12 mouse cellular contexts compared by ENCODE assay signal in genomic region chr19:44458696-44459095, GRCm38 (mm10). TPM values are rescaled to one million over a fixed set of nuclear protein-coding genes. Genes with fewer than 3 reads are reported as not detected.
DNase-seq lines count a peak whose midpoint lies in the region; ATAC-seq and TF ChIP-seq lines count a peak whose summit lies in the region.
"Had no signal": no experiment of that assay in that cellular context is flagged by ENCODE, and none has a peak within 500 bp of the region (broad histone marks: within the 10 kb centered on the region; RNA-seq: fewer than 3 reads in every experiment).

No protein-coding gene starts in this region.

- peak; percentile 28 for DNase-seq in adrenal gland, adult 8-10 months
- no peak for DNase-seq in adrenal gland, adult 18-20 months (ENCODE audit: low spot score in 2 of 2)
- peak; percentile 97 for DNase-seq in liver, adult 2 months (ENCODE audit: extremely low read depth, low read depth, low spot score)
- no peak for DNase-seq in liver, embryonic 11.5 days (ENCODE audit: low spot score)
- DNase-seq in gastrocnemius, adult 8-10 months (ENCODE audit: low spot score in 2 of 2), result peak; percentile 59 to 69
- DNase-seq in lung, postnatal 14 days, result peak; percentile 54
- no peak for DNase-seq in T-cell, adult 2 months (ENCODE audit: low spot score)

- H3K4me3 ChIP-seq in liver, adult 2 months (ENCODE audit: insufficient read depth, low read depth, low read length), result no peak overlapping the region
- no peak overlapping the region for H3K4me3 ChIP-seq in liver, embryonic 11.5 days (ENCODE audit: low read depth, low read length)
- H3K4me3 ChIP-seq: liver, embryonic 15.5 days; neural tube, embryonic 12.5 days had no signal

- no peak overlapping the region for H3K9ac ChIP-seq in liver, adult 2 months (ENCODE audit: low read depth, low read length)
- H3K9ac ChIP-seq in liver, embryonic 11.5 days (ENCODE audit: low read depth, low read length), result no peak overlapping the region
- H3K9ac ChIP-seq: liver, embryonic 15.5 days; neural tube, embryonic 12.5 days had no signal

- peak overlapping the region; percentile 7 for H3K27ac ChIP-seq in liver, adult 2 months (replicated peaks; ENCODE audit: insufficient read depth, low read depth, low read length)
- no peak overlapping the region for H3K27ac ChIP-seq in liver, embryonic 11.5 days (ENCODE audit: low read depth, low read length)
- H3K27ac ChIP-seq: liver, embryonic 15.5 days; neural tube, embryonic 12.5 days had no signal

- H3K4me2 ChIP-seq in liver, embryonic 11.5 days, result no peak overlapping the region
- H3K4me2 ChIP-seq: liver, embryonic 15.5 days; neural tube, embryonic 12.5 days had no signal

- H3K9me3 ChIP-seq in liver, embryonic 11.5 days (ENCODE audit: control insufficient read depth, low read length), result no peaks in the 10 kb centered on the region
- H3K9me3 ChIP-seq: liver, embryonic 15.5 days; neural tube, embryonic 12.5 days had no signal

- H3K36me3 ChIP-seq in liver, adult 2 months (ENCODE audit: control insufficient read depth, insufficient read depth, low read length), result no peaks in the 10 kb centered on the region
- H3K36me3 ChIP-seq in liver, embryonic 11.5 days (ENCODE audit: control insufficient read depth, insufficient read depth, low read length), result no peaks in the 10 kb centered on the region
- H3K36me3 ChIP-seq: liver, embryonic 15.5 days; neural tube, embryonic 12.5 days had no signal

- no peak for TF ChIP-seq POLR2A in liver, adult 2 months (IDR thresholded peaks at IDR 0.05; ENCODE audit: extremely low read depth, insufficient read depth, low read length)

- ATAC-seq in liver, embryonic 11.5 days (replicated peaks; ENCODE audit: low FRiP score), result no peak
- no peak for ATAC-seq in erythroid progenitor cell, adult 5-6 weeks (replicated peaks; ENCODE audit: low FRiP score, poor library complexity, severe bottlenecking)
- ATAC-seq: hindbrain, embryonic 16.5 days had no signal

- H3K27me3 ChIP-seq in liver, adult 2 months (ENCODE audit: control insufficient read depth, insufficient read depth, low read length), result no peaks in the 10 kb centered on the region
- H3K27me3 ChIP-seq in liver, embryonic 11.5 days (replicated peaks; ENCODE audit: control insufficient read depth, insufficient read depth, low read length), result no peaks in the 10 kb centered on the region
- H3K27me3 ChIP-seq: liver, embryonic 15.5 days; neural tube, embryonic 12.5 days had no signal

- 29% methylated on average over 13 of the region's 13 CpGs for WGBS in liver, adult 2 months
- WGBS in liver, embryonic 11.5 days, result 88% methylated on average over 13 of the region's 13 CpGs

- TF ChIP-seq CTCF in liver, adult 2 months (IDR thresholded peaks at IDR 0.05; ENCODE audit: low read depth, low read length), result no peak

- H3K79me2 ChIP-seq in liver, adult 2 months (ENCODE audit: control insufficient read depth, insufficient read depth, low read length), result no peaks in the 10 kb centered on the region

- peaks cover 15% of the 10 kb centered on the region for H3K4me1 ChIP-seq in liver, adult 2 months (ENCODE audit: control insufficient read depth, insufficient read depth, low read length)
- no peaks in the 10 kb centered on the region for H3K4me1 ChIP-seq in liver, embryonic 11.5 days (replicated peaks; ENCODE audit: control insufficient read depth, insufficient read depth, low read length)
- H3K4me1 ChIP-seq: liver, embryonic 15.5 days; neural tube, embryonic 12.5 days had no signal

RNA-seq across cellular contexts. Expression of gene Wnt8b, which starts 34.6 kb away (rescaled TPM):
- total RNA-seq in adrenal gland, adult 8-10 months (2022), result under 1 TPM; 0.17 to 0.43 (median 0.40) TPM
- total RNA-seq in adrenal gland, adult 18-20 months (2021), result under 1 TPM; 0.10 to 0.20 TPM
- not detected in 2 replicates for total RNA-seq in liver, adult 2 months (2014; rRNA removed)
- polyA plus RNA-seq in liver, adult 2 months (2012; rRNA removed), result not detected in 2 replicates
- not detected in 2 replicates for polyA plus RNA-seq in liver, embryonic 11.5 days (2014; fragmentation: Nextera tagmentation; extraction: Ambion mirVana)
- total RNA-seq in gastrocnemius, adult 8-10 months (2022), result not detected
- total RNA-seq in erythroid progenitor cell, adult 5-6 weeks (2015; ENCODE audit: low replicate concordance), result not detected in 2 replicates
- not detected in 2 replicates for total RNA-seq in erythroid progenitor cell, adult 5-6 weeks (2017; ENCODE audit: low replicate concordance)
- polyA plus RNA-seq: liver, embryonic 15.5 days; stomach, embryonic 16.5 days had no signal

RNA-seq across cellular contexts. Expression of gene Scd1, which starts 51.0 kb away (rescaled TPM):
- 1,000 to 10,000 TPM in 1 of 4 experiments, 100 to 1,000 TPM in 3; 370 to 1,578 (median 696) TPM for total RNA-seq in adrenal gland, adult 8-10 months (2022)
- total RNA-seq in adrenal gland, adult 18-20 months (2021), result over 10,000 TPM in 1 of 2 experiments, 1,000 to 10,000 TPM in 1; 1,926 to 12,846 TPM
- 1,338 and 2,774 TPM in 2 replicates for total RNA-seq in liver, adult 2 months (2014; rRNA removed)
- 5,589 and 8,115 TPM in 2 replicates for polyA plus RNA-seq in liver, adult 2 months (2012; rRNA removed)
- polyA plus RNA-seq in liver, embryonic 11.5 days (2014; fragmentation: Nextera tagmentation; extraction: Ambion mirVana), result 11.0 and 12.0 TPM in 2 replicates
- 10 to 100 TPM in 3 of 4 experiments, 1 to 10 TPM in 1; 9.2 to 25.2 (median 14.3) TPM for total RNA-seq in gastrocnemius, adult 8-10 months (2022)
- 29.2 and 33.1 TPM in 2 replicates for total RNA-seq in erythroid progenitor cell, adult 5-6 weeks (2015; ENCODE audit: low replicate concordance)
- total RNA-seq in erythroid progenitor cell, adult 5-6 weeks (2017; ENCODE audit: low replicate concordance), result 9.8 and 17.3 TPM in 2 replicates

Comparison
In these comparisons a context has a peak if more than half of its experiments do, and no peak if none do; other contexts are left out.
1. DNase-seq: peak in adrenal gland, adult 8-10 months (single experiment), liver, adult 2 months (single experiment), gastrocnemius, adult 8-10 months (2 of 2) and lung, postnatal 14 days (single experiment); none in adrenal gland, adult 18-20 months (0 of 2), liver, embryonic 11.5 days (single experiment) and T-cell, adult 2 months (single experiment).
2. RNA of gene Scd1, which starts 51.0 kb away (total RNA-seq): 1,926 to 12,846 TPM in adrenal gland, adult 18-20 months, 1,338 to 2,774 TPM in liver, adult 2 months and 370 to 1,578 TPM in adrenal gland, adult 8-10 months; 9.8 to 33.1 TPM in erythroid progenitor cell, adult 5-6 weeks and 9.2 to 25.2 TPM in gastrocnemius, adult 8-10 months; every median in the first group is over 10 times any median in the second.